Mouse (Mus musculus): ENCODE results near the gene Serinc5.

Gene Serinc5

DNA sequence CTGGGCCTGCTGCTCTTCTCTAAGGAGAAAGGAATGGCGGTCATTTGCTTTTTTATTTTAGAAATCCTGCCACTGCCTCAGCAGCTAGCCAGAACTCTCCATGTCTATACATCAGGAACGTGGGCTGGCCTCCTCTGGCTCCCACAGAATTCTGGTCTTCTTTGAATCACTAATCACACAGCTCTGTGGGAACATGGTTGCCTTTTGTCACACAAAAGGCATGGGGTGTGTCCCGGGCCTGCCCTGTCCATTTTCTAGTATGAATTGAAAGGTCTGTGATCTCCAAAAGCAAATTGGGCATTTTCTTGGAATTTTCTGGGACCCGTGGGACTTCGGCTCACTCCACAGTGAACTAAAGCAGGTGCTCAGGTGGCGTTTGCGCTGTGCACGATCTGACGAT is 87.9 kb downstream of the Serinc5 start:
- in situ Hi-C loops (cut with MboI; ENCODE audit: unreplicated experiment in 2 of 2): no loop called here

DNA sequence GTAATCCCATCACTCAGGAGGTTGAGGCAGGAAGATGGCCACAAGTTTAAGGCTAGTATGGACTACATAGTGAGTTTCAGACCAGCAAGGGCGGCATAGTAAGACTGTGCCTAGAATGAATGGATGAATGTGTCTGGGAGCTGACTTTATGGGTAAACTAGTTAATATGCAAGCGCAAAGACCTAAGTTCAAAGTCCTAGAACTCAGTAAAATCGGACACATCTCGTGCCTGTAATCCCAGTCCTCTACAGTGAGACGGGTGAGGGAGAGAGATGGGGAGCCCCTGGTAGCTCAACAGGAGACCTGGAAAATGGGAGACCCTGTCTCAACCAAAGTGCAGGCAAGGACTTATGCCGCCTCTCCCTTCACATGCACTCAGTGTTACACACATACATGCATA is 88.5 kb downstream of the Serinc5 start:
- in situ Hi-C loops (cut with MboI; ENCODE audit: unreplicated experiment in 2 of 2): no loop called here

DNA sequence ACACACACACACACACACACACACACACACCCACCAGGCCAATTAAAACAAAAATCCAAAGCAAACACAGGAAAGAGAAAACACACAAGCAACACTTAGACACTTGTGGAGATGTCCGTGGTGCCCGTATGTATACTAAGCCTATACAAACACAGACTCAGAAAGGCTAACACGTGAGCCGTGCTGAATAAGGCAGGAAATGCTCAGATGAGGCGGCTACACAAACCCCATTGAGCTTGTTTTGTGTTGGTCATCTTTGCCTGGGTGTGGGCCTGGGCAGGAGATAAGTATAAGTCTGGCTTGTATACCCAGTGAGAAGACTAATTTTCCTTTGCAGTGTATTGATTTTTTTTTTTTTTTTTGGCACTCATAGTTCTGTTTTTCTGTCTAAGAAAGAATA is 91.1 kb downstream of the Serinc5 start:
- in situ Hi-C loops (cut with MboI; ENCODE audit: unreplicated experiment in 2 of 2): no loop called here

DNA sequence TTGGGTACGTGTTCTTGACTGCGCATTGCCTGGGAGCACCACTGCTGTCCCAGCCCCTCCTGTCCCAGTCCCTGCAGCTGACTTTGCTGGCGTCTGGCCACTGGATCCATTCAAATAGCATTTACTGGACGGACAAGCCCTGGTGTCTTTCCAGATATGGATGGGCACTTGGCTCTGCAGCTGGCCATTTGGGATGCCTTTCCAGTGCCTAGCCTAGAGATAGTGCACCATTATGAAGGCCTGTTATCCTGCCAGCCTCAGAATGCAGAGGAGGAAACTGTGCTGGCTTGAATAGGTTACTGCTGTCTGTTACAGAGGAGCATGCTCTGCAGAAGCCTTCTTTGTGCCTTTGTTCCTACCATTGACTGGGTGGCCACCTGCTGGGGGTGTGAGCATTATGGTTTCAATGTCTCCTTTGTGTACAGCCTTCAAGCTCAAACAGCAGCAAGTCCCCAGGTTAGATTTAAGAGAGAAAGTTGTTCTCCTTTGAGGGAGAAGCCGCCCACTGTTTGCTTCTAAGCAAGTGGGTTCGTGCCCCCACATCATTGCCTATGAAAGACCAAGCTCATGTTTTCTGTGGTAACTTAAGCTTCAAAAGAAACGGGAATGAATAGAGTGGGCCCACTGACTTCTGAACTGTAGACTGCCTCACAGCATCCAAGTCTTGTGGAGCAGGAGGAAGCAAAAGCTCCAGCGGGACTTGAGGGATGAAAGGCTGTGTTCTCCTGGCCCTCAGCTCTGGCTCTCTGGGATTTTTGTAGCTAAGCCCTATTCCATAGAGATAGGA is 92.5 kb downstream of the Serinc5 start:
- in situ Hi-C loops (cut with MboI; ENCODE audit: unreplicated experiment in 2 of 2): no loop called here

DNA sequence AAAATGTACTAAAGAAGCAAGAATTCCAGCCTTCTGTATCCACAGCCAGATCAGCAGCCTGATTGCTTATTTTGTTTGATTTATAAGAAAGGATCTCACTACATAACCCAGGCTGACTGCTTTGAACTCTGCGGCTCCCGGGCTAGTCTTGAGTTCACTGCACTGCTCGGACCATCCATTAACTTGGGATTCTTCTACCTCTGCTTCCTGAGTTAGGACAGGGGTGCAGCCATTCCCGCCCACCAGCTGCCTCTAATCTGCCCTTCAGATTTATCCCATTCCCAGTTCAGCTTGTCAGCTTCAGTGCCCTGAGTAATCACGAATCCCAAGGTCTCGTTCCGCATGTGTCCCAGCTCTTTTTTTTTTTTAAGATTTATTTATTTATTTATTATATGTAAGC is 93.3 kb downstream of the Serinc5 start:
- in situ Hi-C loops (cut with MboI; ENCODE audit: unreplicated experiment in 2 of 2): no loop called here

DNA sequence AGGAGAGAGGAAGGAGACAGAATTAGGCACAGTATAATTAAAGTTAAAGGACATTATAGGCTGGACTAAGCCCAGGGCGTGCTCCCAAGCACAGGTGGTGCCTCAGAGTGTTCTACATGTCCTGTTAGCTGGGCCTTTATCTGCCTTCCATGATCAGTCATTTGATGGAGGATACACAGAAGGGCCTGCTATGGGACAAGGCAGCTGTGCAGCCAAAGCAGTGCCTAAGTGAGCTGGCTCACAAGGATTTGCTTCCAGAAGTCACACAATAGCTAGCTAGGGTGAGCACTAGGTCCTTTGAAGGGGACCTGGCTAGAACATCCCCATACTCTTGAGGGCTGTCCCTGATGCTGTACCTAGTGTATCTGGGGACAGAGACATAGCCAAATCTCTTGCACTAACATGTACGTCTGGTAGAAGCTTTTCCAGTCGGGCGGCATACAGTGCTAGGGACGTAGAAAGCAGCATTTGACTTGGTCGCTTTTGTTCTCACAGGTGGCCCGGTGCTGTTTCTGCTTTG is 94.2 kb downstream of the Serinc5 start:
- in situ Hi-C loops (cut with MboI; ENCODE audit: unreplicated experiment in 2 of 2): no loop called here

DNA sequence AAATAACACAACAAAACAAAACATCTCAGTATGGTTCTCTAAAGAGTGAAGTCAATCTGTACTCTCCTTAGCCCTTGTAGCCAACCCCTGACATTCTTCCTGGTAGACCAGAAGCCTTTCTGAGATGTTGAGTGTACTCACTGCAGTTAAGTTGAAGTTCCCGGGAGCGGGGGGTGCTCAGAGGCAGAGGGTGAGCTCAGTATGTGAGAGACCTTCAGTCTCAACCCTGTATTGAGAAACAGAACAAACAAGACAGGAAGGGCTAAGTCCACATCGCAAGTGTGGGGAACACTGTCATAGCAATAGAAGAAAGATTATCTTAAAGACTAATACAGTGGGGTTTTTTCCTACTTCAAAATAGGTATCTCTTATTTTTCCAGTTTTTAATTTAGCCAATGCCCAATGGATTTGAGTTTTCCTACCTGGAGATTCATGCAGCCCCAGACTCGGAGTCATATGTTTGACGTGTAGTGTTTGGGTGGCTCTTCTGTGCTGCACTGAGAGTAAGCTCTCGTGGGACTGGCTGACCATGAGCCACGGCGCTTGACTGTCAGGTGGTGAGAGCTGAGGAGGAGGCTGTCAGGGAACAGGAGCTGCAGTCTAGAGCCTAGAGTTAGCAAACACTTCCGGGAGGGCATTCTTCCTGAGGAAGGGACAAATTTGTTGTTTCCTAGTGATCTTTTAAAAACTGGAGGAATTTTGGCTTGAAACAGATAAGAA is 95.6 kb downstream of the Serinc5 start:
- in situ Hi-C loops (cut with MboI; ENCODE audit: unreplicated experiment in 2 of 2): no loop called here

DNA sequence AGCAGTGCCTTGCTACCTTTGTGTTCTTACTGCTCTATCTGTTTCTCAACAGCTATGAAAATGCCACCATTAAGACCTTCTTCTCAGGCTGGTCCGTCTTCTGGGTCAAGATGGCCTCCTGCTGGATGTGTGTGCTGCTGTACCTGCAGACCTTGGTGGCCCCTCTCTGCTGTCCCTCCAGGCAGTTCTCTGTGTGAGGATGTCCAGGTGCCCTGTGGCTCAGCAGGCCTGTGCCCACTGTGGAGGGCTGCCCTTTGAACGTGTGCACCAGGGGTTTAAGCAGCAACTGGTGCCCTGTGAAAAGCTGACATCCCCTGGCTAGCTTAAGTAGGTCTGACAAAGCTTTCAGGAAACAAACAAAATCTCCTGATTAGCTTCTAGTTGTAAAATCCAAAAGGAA is 97.0 kb downstream of the Serinc5 start:
- in situ Hi-C loops (cut with MboI; ENCODE audit: unreplicated experiment in 2 of 2): no loop called here

DNA sequence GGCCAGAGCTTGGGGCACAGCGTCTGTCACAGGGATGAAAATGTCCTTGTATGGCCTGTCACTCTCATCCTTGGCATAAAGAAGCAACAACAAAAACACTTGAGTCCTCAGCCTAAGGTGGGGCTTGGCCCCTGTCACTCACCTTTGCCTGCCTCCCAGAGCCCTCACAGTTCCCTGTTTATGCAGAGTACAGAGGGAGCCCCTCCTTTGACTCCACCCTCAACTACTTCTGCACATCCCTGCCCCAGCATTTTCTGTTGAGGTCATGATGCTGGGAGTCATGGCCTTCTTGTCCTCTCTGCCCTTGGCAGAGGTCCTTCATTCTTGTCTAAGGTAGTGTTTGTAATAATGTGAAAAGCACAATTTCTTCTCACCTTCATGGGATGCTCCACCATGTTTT is 97.6 kb downstream of the Serinc5 start:
- in situ Hi-C loops (cut with MboI; ENCODE audit: unreplicated experiment in 2 of 2): no loop called here

DNA sequence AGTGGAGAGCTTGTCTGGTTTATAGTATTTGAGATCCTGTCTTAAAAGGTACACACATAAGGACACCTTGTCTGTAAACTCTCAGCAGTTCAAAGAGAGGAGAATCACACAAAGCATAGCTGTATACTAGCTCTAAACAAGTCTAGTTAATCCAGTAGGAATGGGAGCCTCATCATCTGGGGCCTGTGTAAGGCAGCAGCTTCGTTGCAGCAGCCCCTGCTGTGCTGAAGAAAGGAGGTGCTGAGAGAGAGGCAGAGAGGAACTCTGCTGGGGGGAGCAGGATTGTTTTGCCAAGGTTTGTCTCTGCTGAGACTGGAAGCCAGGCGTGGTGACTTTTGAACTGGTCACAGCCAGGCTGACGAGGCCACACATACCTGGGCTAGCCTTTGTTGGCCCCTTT is 98.6 kb downstream of the Serinc5 start:
- in situ Hi-C loops (cut with MboI; ENCODE audit: unreplicated experiment in 2 of 2): no loop called here

DNA sequence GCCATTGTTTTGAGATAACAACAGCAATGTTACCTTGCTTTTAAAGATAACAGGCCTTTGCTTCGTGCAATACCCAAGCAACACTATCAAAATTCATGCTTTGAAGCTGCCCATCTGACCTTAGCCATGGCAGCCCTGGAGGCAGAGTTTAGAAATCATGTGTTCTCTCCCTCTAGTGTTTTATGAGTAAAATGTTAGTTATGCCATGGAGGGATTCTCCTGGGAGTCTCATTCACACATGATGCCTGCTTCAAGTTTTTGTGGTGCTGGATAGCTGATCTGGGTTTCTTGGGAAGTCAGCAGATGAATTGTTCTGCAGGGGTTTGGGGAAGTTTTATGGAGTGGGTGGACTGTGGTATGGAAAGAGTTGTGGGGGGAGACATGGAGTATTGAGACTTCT is 99.5 kb downstream of the Serinc5 start:
- in situ Hi-C loops (cut with MboI; ENCODE audit: unreplicated experiment in 2 of 2): no loop called here

DNA sequence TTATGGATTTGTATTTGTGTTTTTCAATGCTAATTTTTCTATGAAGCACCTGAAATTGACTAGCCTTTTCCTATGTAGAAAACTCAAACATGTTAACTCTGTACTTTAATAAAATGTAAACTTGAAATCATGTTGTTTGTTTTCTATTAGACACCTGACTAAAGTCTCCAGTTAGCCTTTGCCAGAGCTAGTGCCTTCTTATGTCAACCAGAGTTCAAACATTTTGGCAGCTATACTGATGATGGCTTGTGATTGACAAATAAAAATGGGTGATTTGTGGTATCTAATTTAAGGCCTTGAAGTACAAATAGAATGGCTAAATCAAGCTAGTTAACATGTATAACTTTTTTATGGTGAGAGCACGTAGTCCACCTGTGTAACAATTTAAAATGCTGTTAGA is 100.9 kb downstream of the Serinc5 start:
- in situ Hi-C loops (cut with MboI; ENCODE audit: unreplicated experiment in 2 of 2): no loop called here

DNA sequence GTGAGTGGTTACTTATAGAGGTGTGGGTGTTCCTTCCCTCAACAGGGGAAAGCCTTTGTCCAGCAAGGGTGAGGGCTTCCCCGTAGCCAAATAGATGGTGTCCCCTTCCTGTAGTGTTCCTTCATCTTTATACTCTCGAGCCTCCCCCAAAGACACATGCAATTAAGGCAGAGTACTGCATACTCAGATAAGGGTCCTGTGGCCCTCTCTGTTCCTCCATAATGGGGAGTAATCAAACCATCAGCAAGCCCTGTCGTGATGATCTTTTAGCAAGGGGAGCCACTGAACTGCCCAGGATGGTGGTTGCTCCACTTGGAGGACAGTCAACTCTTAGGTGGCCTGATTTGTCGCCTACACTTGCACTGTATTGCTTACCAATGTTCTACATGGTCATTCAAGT is 101.7 kb downstream of the Serinc5 start:
- in situ Hi-C loops (cut with MboI; ENCODE audit: unreplicated experiment in 2 of 2): no loop called here

DNA sequence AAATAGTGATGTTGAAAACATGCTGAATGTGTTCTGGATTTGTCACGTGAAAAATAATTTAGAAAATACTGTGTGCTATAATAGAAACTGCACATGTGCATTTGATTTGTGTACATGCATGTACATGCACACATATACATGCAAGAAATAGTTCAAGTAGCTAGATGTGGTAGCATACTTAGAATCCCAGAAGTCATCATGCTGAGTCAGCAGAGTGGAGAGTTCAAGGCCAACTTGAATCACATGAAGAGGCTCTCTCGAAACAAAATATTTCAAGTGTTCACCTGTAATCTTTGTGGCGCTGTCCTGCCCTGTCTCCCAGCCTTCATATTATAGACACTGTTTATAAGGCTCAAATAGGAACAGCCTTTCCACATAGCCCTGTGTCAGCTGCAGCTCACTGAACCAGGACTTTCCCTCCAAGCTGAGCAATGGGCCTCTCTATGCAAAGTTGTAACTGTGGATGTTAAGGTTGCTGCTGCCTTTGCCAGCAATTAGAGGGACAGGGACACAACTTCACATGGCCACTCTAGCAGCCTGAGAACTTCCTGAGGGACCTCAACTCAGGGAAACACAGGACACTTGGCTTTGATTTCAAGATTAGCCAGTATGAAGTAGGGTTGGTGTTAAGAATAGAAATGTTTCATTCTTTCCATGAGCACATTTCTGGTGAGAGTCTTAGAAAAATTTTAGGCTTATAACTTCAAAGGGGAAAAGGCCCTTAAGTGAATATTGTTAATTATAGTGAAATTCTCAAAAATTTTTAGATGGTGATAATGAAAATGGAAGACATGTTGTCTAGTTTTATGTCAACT is 107.2 kb downstream of the Serinc5 start:
- in situ Hi-C loops (cut with MboI; ENCODE audit: unreplicated experiment in 2 of 2): no loop called here

DNA sequence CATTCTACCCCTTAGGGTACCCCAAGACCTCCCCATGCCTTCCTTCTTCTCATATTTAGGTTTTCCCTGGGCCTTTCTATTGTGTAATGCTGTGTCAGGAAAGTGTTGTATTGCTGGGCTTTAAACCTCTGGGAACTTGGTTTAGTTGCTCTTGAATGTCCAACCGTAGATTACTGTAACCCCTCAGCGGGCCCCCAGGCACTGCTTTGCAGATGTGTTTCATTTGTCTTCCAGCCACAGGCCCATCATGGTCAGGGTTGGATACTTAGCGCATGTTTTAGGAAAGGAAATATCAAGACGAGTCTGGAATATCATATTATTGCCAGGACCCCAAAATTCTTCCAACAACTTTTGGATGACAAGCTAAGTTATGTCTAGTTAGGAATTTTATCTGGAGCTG is 110.1 kb downstream of the Serinc5 start:
- in situ Hi-C loops (cut with MboI; ENCODE audit: unreplicated experiment in 2 of 2): no loop called here

DNA sequence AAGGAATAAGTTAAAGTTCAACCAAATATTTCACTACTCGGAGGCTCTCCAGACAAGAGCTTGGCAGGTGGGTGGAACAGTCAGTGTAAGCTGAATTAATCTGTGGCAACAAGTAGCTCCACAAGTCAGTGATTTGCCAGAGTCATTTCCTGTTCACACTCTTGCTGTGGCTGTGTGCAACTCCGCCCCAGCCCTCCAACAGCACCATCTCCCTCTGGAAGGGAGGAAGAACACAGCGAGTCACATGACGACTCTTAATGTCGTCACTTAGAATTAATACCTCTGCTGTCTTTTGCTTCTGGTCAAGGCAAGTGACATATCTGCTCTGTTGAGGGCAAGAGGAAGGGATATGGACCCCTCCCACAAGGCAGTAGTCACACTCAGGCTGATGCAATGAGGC is 111.5 kb downstream of the Serinc5 start:
- in situ Hi-C loops (cut with MboI; ENCODE audit: unreplicated experiment in 2 of 2): no loop called here

DNA sequence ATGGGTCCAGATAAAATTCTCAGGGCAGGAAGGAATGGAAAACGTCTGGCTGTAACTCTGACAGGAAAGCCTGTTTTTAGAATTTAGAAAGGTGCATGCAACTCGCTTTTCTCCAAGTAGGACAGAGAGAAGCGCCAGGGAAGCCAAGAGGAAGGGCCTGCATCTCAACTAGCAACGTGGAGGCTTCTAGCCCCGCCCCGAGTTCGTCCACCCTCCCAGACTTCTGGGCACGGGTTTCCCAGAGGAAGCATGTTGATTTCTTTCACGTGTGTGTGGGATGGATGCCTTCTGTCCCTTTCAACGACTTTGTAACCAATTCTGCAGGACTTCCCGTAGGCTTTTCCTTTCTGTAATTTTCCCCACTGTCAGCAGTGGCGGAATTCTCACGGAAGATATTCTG is 118.9 kb downstream of the Serinc5 start:
- in situ Hi-C loops (cut with MboI; ENCODE audit: unreplicated experiment in 2 of 2): loop anchor here in 1 of 2 experiments (10.0 kb wide), 1 partner anchor 95 kb away; no protein-coding TSS in a partner anchor

DNA sequence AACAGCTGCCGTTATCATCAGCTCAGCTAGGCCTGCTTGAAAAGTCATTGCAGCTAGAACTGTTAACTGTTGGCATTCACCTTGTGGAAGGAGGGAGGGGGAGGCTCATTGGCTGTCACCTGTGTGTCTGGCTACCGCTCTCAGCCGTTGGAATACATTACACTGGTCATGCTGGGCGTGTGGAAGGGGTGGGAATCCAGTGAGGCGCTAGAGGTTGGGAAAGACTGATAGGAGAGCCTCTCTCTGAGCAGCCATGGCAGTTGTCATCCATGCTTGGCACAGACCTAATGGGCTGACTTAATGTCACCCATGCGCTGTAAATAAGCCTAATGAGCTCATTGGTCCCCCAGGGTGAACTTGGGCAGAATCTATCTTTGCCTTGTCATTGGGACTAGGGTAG is 120.9 kb downstream of the Serinc5 start:
- in situ Hi-C loops (cut with MboI; ENCODE audit: unreplicated experiment in 2 of 2): loop anchor here in 1 of 2 experiments (10.0 kb wide), 1 partner anchor 97 kb away; no protein-coding TSS in a partner anchor

DNA sequence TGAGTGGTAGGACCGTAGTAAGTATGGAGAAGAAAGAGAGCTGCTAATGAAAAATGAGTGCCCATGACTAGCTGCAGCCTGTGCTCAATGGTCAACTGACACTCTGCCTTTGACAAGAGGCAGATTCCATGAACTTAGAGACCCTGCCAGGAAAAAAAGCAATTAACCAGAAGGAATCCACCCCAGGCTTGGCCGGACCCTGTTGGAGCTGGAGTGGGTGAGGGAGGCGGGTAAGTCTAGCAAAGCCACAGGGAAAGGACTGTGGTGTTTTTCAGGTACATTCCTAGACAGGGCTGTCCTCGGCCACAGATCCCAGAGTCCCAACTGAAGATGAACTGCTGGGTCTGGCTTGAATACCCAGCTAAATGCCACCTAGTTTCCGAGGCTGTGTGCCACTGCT is 121.9 kb downstream of the Serinc5 start:
- in situ Hi-C loops (cut with MboI; ENCODE audit: unreplicated experiment in 2 of 2): loop anchor here in 1 of 2 experiments (10.0 kb wide), 1 partner anchor 98 kb away; no protein-coding TSS in a partner anchor

DNA sequence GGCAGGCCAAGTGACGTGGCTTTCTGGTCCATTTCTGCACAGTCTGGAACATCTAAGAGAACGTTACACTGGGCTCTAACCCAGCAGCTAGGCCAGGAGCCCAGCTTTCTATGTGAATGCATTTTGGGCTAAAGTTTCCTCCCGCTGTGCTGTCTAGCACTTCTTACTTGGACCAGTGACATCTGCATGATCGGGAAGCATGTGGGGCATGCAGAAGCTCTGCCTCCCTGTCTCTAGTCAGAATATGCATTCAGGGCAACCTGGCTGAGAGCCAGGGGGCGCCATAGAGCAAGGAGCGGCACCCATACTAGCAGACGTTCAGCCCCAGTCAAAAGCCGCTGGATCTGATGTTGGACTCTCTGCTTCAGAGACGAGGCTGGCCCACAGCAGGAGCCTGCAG is 122.4 kb downstream of the Serinc5 start:
- in situ Hi-C loops (cut with MboI; ENCODE audit: unreplicated experiment in 2 of 2): loop anchor here in 1 of 2 experiments (10.0 kb wide), 1 partner anchor 98 kb away; no protein-coding TSS in a partner anchor

DNA sequence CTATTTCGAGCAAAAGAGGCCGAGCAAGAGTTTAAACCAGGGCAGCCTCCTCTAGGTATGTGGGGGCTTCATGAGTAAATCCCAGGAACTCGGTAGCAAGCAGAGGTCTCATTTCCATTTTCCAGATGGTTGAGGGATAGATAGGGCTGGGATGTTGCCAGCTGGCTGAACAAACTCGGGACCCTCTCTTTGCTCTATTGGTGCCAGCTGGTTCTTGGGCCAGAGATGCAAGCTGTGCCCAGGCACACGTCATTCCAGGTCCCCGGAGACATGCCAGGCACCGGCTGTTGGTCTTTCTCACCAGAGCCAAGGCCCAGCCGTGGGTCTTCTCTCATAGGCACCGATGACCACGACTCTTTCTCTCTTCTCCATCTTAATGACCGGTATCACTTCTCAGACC is 122.8 kb downstream of the Serinc5 start:
- in situ Hi-C loops (cut with MboI; ENCODE audit: unreplicated experiment in 2 of 2): loop anchor here in 1 of 2 experiments (10.0 kb wide), 1 partner anchor 99 kb away; no protein-coding TSS in a partner anchor

Data from v-Abl transformed pro-B cells (cell line).